Mouse (Mus musculus) megakaryocyte, embryonic 14.5 days (primary cell): ENCODE measurements around the gene Nosip.

Source experiments
- FLI1 ChIP-seq: IDR thresholded peaks from 2 replicates; pipeline ENCODE4 v1.6.1; 2012; ENCODE audit warnings: low read length, inconsistent platforms, mixed read lengths
- GATA1 ChIP-seq: IDR thresholded peaks from 3 replicates; pipeline ENCODE4 v1.6.1; 2012; ENCODE audit warnings: mixed read lengths, low read length, inconsistent platforms, borderline replicate concordance

GRCm38 (mm10) chr7:45107052-45107645 lies 44.9 kb downstream of the Nosip start:
- TF ChIP-seq GATA1 (no peak), FLI1 (no peak)
